Mouse (Mus musculus): Measurements from ENCODE around the gene Plekha4.

The Plekha4 gene

DNA sequence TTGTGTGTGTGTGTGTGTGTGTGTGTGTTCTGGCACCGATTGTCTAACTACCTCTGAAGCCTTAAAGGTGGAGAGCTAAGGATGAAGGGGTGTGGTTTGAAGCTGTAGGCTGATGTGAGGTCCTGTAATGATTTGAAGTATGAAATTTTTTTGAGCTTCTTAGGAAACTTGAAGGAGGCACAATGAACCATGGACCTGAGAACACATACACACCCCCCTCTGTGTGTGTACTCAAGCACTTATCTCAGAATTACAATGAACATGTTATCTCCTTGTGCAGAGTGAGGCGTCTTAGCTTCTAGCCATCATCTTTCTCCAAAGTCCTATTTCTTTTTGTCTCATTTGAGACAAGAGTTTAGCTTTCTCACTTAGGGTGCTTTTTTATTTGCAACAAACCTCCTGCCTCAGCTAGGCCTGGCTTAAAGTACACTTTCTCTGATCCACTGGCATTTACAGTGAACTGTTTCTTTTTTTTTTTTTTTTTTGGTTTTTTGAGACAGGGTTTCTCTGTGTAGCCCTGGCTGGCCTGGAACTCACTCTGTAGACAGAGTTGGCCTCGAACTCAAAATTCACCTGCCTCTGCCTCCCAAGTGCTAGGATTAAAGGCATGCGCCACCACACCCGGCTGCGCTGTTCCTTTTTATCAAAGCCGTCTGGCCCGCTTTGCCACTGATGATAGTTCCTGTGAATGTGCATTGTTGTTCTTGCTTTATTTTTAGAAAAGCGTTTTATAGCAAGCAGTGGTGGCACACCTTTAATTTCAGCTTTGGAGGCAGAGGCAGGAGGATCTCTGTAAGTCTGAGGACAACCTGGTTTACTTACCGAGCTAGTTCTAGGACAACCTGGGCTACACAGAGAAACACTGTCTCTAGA lies 42.7 kb downstream of the Plekha4 start:
- DNase-seq (ENCODE audit: low read depth): no peak

DNA sequence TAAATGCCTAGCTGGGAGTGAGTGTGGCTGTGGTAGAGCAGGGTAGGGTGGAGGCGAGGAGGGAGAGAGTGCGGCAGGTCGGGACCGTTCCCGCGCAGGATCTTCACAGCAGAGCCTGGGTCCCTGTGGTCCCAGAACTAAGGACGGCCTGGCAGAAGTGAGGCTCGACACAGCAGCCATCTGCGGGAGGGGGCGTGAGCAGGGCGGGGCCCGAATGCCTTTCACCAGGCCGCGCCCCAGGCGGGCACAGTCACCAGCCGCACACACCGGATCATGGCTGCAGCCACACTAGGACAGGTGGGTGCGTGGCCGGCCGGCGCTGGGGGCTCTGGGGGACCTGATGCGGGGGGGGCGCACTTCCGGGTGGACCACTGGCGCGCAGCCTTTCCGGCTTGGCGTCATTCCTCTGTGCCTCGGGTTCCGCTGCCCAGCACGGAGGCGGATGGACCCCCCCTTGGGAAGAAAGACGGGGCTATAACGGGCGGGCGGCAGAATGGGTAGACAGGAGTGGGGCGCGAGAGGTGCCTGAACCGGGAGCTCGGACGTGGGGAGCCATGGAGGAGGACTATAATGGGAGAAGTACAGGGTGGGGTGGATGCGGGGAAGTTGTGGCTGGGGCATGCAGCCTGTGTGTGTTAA lies 44.1 kb downstream of the Plekha4 start, which contains the start of gene Bcat2:
TSS of gene Bcat2 (plus strand) at position 51 of the 639 bp plus-strand sequence.
- no peak for DNase-seq (ENCODE audit: low read depth)

DNA sequence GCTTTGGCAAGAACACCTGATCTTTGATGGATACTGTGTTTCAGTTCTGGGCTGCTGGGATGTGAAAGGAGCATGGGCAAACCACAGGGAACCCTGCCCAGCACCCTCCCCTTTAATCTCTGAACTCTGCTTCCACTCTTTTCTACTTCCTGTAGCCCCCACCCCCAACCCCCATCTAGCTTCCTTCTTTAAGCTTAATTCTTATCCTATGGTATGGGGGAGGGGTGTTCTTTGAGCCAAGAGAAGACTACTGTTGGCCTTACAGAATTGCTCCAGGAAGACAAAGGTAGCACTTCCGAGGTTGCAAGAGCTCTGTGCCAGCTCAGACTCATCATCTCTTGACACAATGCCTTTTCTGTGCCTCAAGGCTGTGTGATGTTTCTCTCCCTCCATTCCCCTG lies 45.8 kb downstream of the Plekha4 start:
- DNase-seq (ENCODE audit: low read depth): no peak

DNA sequence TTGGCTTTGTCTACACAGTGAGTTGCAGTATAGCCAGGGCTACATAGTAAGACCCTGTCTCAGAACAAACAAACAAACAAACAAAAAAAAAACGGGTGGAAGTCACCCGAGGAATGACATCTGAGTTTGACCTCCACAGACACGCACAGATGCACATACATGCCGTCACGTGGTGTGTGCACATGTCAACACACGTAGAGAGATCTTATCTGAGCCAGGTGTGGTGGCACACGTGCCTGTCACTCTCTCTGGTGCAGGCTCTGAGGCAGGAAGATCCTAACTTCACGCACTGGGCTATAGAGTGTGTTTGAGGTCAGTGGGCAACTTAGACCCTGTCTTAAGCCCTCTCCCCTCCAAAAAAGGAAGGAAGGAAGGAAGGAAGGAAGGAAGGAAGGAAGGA lies 47.8 kb downstream of the Plekha4 start:
- no peak for DNase-seq (ENCODE audit: low read depth)

DNA sequence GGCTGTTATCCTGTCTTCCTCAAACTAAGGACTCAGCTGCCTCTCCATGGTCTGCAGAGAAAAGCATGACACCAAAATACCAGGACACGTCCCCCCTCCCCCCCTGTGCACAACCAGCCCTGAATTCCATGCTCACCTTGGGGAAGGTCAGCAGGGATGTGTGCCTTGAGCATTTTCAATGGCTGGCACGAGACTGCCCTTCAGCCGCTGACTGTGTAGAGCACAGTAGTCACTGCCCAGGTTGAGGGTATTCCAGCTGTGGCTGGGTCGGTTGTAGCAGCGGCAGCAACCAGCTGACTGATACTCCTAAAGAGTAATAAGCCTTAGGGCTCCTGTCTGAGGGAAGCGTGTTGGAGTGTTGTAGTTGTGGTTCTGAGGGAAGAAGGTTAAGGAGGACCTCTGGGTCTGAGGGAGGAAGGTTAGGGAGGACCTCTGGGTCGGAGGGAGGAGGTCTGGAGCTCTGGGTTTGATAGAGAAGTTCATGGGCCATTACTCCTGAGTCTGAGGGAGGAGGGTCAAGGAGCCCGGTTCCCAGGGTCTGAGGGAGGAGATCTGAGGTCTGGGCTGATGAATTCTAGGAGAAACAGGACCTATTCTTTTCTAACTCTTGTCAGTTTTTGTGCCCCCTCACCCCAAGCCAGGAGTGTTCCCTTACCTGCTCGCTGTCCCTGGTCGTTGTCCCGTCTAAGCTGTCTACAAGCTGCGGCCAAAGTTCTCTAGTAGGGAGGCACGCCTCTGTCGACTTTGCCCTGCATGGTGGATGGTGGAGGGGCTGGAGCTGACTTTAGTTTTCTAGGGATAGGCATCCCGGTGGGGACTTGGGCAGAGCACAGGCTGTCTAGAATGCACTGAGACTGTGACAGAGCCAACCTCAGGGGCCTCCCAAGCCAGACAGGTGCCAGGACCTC lies 48.6 kb downstream of the Plekha4 start:
- DNase-seq (ENCODE audit: low read depth): no peak

DNA sequence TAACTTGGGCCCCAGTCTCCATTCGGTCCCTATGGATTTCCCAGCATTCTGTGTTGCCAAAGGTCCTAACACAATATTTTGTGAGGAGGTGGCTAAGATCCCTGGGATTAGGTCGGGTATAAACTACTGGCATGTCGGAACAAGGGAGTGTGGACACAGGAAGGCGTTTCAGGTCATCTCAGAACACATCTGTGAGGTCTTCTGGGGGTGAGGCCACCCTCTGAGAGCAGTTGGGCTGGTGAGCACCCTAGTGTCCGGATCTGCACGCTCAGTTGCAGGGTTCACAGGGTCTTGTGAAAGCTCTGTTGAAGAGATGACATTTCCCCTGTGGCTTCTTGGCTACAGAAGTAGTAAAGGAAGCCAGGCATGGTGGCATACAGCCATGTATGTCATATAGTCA lies 59.8 kb downstream of the Plekha4 start:
- no peak for DNase-seq (ENCODE audit: low read depth)

DNA sequence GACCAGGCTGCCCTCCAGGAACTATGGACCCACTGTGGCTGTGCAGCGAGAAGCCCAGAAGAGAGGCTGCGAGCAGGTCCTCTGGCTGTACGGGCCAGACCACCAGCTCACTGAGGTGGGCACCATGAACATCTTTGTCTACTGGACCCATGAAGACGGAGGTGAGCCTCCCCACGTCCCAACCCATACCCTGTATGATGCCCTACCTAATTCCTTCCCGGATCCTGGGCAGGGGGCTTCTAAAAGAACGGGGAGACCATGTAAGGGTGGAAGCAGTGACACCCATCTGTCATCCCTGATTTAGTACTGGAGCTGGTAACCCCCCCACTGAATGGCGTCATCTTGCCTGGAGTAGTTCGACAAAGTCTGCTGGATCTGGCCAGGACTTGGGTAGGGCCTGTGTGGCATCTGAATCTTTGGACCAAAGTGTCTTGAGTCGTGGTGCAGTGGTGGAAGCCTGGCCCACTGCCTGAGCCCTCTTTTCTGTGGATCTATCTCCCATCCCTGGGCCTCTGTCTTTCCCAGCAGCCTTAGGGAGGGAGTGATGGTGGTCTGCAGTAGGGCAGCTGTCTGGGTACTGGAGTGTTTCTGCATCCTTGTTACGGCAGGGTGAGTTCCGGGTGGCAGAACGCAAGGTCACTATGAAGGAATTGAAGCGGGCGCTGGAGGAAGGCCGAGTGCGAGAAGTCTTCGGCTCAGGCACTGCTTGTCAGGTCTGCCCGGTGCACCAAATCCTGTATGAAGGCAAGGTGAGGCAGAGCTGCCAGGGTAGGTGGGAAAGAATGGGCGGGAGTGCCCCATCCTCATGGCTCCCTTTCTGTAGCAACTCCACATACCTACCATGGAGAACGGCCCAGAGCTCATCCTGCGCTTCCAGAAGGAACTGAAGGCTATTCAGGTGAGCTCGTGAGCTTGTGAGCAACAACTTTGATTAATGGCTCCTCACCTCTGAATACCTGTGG lies 61.8 kb downstream of the Plekha4 start:
- DNase-seq (ENCODE audit: low read depth): no peak

DNA sequence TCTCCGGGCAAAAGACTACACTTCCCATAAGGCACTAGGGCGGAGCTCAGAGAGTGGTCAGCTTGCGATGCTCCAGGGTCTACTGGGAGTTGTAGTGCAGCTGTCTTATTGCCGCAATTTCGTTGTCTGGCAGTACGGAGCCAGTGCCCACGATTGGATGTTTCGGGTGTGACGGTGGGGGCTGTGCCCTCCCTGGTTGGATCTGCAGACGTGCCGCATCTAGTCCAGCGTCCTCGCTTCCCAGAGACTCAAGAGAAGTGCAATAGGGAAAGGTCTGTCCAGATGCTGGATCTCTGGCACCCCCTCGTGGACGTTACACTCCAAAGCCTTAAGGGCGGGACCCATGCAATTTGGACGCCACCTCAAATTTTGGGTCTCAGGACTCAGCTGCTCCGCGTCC lies 63.0 kb downstream of the Plekha4 start:
- DNase-seq (ENCODE audit: low read depth): peak; percentile 99

DNA sequence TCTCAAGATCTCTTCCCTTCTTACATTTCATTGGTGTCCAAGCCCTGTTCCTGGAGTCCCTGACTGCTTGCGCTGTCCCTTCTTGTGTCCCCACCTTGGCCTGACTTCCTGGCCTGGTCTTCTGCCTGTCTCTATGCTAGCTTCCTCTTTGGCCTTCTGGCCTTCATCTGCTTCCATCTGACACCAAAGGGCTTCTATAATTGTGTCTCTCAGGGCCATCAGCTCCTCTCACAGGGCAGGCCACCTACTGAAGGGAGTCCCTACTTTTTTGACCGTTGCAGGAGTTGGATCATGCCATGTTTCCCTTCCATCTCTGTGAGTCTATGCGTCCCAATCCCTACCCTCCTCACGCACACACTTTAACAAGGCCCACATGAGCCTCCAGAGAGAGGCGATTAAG lies 63.8 kb downstream of the Plekha4 start:
- no peak for DNase-seq (ENCODE audit: low read depth)

DNA sequence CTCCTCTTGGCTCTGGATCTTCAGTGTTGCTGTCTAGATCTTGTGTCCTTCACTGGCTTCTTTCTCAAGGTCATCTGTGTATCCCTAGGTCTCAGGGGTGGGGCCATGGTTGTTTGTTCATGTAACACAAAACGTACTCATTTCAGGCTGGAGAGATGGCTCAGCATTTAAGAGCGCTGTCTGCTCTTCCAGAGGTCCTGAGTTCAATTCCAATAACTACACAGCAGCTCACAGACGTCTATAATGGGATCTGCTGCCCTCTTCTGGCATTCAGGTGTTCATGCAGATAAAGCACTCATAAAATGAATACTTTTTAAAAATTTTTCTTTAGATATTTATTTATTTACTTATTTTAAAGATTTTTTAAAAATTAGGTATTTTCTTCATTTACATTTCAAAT lies 64.7 kb downstream of the Plekha4 start:
- no peak for DNase-seq (ENCODE audit: low read depth)

DNA sequence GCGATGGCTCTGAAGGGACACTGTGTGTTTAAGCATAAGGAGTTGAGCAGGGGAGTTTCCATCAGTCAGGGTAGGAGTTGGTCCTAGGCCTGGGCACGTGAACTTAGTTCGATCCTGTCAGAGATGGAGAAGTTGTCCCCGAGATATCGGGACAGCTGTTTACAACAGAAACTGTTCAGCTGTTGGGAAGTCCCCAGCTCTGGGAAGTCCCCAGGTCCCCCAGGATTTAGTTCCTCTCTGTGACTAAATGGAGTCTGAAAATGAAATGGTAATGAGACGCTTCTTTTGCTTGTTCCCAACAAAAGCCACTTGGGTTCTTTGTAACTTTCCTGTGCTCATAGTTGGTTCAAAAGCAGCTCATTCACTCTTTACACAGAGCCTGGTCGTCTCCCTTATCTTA lies 65.8 kb downstream of the Plekha4 start:
- DNase-seq (ENCODE audit: low read depth): no peak

DNA sequence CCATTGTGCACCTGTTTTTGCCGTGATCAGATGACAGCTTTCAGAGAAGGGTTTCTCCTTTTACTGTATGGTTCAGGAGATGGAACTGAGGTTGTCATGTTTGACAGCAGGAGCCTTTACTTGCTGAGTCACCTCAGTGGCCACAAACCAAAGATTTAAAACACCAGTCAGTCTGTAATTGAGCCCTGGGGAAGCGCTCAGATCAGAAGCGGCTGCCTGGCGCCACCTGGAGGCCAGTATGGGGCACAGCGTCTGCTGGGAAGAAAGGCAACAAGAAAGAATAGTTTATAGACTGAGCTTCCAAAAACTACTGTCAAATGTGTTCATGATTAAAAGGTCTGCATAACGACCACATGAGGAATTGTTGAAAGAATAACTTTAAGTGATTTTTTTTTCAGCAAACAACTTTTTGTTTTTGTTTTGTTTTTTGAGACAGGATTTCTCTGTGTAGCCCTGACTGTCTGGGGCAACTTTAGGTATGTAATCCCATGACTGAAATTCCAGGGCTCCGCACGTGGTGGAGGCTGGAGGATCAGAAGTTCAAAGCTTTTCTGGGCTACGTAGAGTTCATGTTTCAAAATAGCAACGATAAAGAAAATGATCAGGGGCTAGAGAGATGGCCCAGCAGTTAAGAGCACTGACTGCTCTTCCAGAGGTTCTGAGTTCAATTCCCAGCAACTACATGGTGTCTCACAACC lies 67.1 kb downstream of the Plekha4 start:
- DNase-seq (ENCODE audit: low read depth): peak; percentile 75

DNA sequence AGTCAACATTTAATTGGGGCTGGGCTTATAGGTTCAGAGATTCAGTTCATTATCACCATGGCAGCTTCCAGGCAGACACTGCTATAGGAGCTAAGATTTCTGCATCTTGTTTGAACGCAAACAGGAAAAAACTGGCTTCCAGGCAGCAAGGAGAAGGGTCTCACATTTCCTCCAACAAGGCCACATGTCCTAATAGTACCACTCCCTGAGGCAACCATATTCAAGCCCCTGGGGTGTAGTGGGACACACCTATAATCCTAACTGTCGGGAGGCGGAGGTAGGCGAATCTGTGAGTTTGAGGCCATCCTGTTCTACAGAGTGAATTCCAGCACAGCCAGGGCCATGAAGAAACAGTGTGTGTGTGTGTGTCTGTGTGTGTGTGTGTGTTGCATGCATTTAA lies 69.0 kb downstream of the Plekha4 start:
- no peak for DNase-seq (ENCODE audit: low read depth)

DNA sequence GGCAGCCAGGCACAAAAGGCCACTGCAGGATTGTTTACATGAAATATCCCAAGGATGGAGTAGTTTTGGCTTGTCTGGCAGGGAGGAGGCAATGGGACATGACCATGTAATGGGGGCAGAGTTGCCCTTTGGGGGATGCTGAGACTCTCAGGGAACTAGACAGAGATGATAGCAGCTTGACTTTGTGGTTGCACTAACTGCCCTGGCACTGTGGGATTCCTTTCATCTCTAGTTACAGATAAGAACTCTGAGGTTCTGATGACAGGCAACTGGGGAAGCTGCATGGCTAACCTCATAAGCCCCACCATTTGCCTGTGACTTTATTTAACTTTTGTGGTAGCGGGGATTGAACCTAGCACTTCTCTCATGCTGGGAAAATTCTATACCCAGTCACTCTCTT lies 70.0 kb downstream of the Plekha4 start:
- DNase-seq (ENCODE audit: low read depth): no peak

DNA sequence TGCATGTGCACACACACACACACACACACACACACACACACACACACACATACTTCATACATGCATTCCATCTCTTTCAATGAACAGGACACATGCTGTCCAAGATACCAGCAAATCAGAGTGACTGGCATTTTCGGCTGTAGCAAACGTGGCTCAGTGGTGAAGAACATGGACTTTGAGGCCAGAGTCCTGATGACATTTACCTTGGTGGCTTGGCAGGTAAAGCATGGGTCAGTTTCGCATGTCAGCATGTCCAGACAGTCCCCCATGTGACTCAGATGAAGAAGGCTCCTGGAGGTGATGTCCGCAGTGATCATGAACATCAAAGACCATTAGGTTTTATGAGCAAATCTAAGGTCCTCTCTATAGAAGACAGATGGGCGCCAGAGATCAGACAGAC lies 70.9 kb downstream of the Plekha4 start:
- DNase-seq (ENCODE audit: low read depth): no peak

DNA sequence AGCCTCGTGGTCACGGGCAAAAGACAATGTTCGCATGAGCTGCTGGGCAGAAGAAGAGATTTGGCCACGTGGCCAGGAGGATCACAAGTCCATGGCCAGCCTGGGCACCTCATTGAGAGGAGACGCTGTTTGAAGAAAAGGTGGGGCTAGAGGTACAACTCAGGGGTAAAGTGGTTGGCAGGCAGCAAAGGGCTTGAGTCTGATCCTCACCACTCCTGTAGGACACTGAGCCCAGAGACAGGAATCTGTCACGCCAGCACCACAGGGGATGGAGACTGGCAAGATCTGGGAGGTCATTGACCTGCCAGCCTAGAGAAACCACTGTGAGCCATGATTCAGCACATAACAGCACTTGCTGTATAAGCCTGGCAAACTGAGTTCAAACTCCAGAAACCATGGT lies 71.4 kb downstream of the Plekha4 start:
- DNase-seq (ENCODE audit: low read depth): no peak

DNA sequence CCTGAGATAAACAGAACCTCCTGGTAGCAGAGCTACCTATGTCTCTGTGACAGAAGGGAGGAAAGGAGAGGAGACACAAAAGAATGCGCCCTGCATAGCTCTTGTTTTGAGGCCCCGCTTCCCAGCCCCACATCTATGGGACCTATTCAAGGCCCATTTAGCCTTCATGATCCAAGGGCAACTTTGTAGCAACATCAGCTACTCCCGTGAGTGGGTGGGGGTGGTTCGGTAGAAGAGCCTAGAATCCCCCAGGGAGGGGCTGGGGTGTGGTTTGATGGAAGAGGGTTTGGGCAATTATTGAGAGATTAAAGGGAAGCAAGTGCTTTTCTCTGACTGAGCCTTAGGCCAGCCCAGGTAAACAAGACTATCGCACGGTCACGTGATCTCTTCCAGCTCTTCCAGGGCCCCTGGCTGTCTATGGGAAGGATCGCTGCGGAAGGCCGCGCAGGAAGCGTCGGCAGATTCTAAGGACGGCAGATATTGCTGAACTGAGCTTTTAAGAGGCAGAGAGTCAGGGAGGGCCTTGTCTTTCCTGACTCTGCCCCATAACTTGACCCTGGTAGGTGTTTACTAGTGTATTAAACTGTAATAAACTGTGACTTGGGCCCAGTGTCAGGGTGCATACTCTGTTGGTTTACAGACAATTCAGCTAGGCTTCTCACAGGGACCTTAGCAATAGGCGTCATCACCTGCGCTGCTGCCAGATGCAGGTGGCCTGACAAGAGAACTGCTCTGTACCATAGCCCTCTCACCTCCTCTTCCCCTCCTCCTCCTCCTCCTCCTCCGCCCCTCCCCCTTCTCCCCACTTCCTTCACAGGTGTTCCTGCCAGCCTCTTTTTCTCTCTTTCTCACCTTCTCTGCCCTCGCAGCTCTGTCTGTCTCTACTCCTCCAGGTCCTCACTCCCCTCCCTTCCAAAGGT lies 73.1 kb downstream of the Plekha4 start:
- no peak for DNase-seq (ENCODE audit: low read depth)
